Mouse (Mus musculus) kidney, embryonic 16.5 days (tissue): ENCODE measurements at regions not wholly inside any gene's neighbourhood (a gene's known extent, or its start where the extent isn't known, plus 50 kb on each side); places are given as distances from the start of the nearest gene placed in this dataset.

Experiments
- ATAC-seq: fragments of 200-750 bp; cut with Nextera tagmentation; 2 replicates; pipeline ENCODE4 v1.8.0; 2017; ENCODE audit warnings: moderate TSS enrichment; ENCODE audit not compliant: low FRiP score, low TSS enrichment
- H3K27ac ChIP-seq: fragments of 300-500 bp; sonication (generic); 2 replicates; pipeline ENCODE4 v1.5.1; 2014; ENCODE audit warnings: low read length
- H3K27me3 ChIP-seq: fragments of 300-500 bp; sonication (generic); 2 replicates; pipeline ENCODE4 v1.6.1; 2014; ENCODE audit warnings: low read length, control low read depth, mixed read lengths; ENCODE audit not compliant: insufficient read depth
- H3K36me3 ChIP-seq: fragments of 300-500 bp; sonication (generic); 2 replicates; pipeline ENCODE4 v1.6.1; 2014; ENCODE audit warnings: low read length, control low read depth, mixed read lengths; ENCODE audit not compliant: insufficient read depth
- H3K4me1 ChIP-seq: fragments of 300-500 bp; sonication (generic); 2 replicates; pipeline ENCODE4 v1.6.1; 2014; ENCODE audit warnings: low read length, control low read depth, mixed read lengths; ENCODE audit not compliant: insufficient read depth
- H3K4me2 ChIP-seq: fragments of 300-500 bp; sonication (generic); replicated peaks from 2 replicates; pipeline ENCODE4 v1.6.1; 2014; ENCODE audit warnings: low read depth, low read length
- H3K4me3 ChIP-seq: fragments of 300-500 bp; sonication (generic); 2 replicates; pipeline ENCODE4 v1.5.1; 2014; ENCODE audit warnings: mild to moderate bottlenecking, low read length
- H3K9ac ChIP-seq: fragments of 300-500 bp; sonication (generic); replicated peaks from 2 replicates; pipeline ENCODE4 v1.6.1; 2014; ENCODE audit warnings: low read length
- H3K9me3 ChIP-seq: fragments of 300-500 bp; sonication (generic); 2 replicates; pipeline ENCODE4 v1.6.1; 2016; ENCODE audit warnings: low read length, control low read depth
- WGBS: fragments of 180-500 bp; shearing (Covaris S2); extraction: QIAGEN DNeasy Blood & Tissue Kit; methylation state at CpG from one replicate; pipeline ENCODE4 v1.1.7; 2014; 5-methylcytosine and 5-hydroxymethylcytosine counted together

DNA sequence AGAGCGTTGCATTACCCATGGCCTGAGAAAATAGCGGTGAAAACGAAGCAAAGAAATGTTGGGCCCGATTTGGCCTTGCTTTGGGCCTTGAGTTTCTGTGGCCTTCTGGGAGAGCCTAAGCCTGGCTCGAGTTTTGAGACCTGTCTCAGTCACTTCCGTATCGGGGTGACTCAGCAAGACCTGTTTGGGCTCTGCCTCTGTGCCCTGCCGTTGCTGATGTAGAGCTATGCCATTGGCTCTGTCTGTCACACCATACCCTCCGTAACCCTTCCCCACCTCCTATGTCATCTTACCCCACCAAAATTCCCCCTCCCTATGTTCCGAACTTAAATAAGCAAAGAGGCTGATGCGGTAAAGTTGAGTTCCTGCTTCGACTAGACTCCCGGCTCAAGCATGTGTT is 123.4 kb upstream of the AI593442 start:
- no peaks in the 10 kb centered on the region for H3K27me3 ChIP-seq
- ATAC-seq: no peak

DNA sequence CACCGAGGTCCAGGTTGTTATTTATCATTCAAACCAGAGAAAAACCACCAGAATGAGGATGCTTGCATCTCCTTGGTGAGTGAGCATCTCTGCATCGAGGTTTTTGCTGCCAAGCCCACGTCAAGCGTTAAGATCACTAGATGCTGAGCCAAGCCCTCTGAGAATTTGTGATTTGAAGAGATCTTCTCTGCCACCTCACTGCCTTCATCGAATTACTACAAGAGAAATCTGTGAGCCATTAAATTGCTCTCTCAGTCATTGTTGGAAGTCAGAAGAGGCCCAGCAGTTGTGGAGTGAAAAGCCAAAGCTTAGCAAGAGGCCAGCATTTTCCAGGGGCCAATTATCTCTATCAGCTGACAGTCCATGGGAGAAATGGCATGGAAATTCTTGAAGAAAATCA is 122.2 kb upstream of the AI593442 start:
- ATAC-seq: no peak
- Histone ChIP-seq H3K27ac (no peak overlapping the region), H3K4me3 (no peak overlapping the region), H3K9ac (no peak overlapping the region), H3K4me2 (no peak overlapping the region), H3K9me3 (no peaks in the 10 kb centered on the region), H3K36me3 (no peaks in the 10 kb centered on the region), H3K4me1 (no peaks in the 10 kb centered on the region), H3K27me3 (no peaks in the 10 kb centered on the region)
- WGBS: 84% methylated on average over 5 of the region's 5 CpGs

More for the DNA sequence above, 123.4 kb upstream of the AI593442 start:
- Histone ChIP-seq H3K4me2 (no peak overlapping the region), H3K9me3 (no peaks in the 10 kb centered on the region), H3K27ac (no peak overlapping the region), H3K36me3 (no peaks in the 10 kb centered on the region), H3K9ac (no peak overlapping the region), H3K4me1 (no peaks in the 10 kb centered on the region), H3K4me3 (no peak overlapping the region)
- 96% methylated on average over 13 of the region's 13 CpGs for WGBS

DNA sequence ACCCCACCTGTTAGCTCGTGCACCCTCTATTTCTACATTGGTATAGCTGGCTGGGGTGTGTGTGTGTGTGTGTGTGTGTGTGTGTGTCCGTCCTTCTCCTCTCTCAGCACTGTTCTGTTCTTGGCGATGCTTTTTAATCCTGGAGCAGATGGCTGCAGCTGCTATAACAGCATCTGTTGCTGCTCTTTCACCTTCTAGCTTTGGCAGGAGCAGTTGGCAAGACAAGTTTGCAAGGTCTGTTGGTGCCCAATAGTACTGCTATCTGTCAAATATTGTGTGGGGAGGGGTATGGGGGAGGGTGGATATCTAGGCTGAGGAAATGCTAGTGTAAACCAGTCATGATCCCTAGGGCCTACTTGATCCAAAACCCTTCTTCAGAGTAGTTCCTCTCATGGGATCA is 120.9 kb upstream of the AI593442 start:
- ATAC-seq: no peak
- Histone ChIP-seq H3K4me3 (no peak overlapping the region), H3K9me3 (no peaks in the 10 kb centered on the region), H3K36me3 (no peaks in the 10 kb centered on the region), H3K27ac (no peak overlapping the region), H3K9ac (no peak overlapping the region), H3K4me1 (no peaks in the 10 kb centered on the region), H3K27me3 (no peaks in the 10 kb centered on the region), H3K4me2 (no peak overlapping the region)
- 66% methylated on average over 3 of the region's 3 CpGs for WGBS

DNA sequence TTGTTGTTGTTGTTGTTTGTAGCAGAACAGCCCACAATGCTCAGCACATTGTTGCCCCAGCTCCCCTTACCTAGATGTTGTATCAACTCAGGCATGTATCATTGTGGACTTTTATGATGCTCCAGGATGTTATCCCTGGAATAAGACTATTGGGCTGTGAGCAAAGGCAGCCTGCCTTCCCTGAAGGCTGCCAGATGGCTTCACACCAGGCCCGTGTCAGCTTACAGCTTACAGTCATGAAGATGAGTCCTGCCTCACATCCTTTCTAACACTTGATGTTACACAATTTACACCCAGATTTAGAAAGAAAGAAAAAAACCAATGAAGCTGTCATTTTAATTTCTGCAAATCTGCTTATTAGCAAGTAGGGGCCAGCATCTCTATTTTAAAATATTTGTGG is 113.0 kb upstream of the AI593442 start:
- Histone ChIP-seq H3K4me1 (no peaks in the 10 kb centered on the region), H3K4me3 (no peak overlapping the region), H3K9ac (no peak overlapping the region), H3K9me3 (no peaks in the 10 kb centered on the region; the same call in 1 of the 2 replicates), H3K27me3 (no peaks in the 10 kb centered on the region), H3K4me2 (no peak overlapping the region), H3K27ac (no peak overlapping the region), H3K36me3 (no peaks in the 10 kb centered on the region)
- ATAC-seq: no peak
- 34% methylated on average over 1 of the region's 1 CpGs for WGBS

DNA sequence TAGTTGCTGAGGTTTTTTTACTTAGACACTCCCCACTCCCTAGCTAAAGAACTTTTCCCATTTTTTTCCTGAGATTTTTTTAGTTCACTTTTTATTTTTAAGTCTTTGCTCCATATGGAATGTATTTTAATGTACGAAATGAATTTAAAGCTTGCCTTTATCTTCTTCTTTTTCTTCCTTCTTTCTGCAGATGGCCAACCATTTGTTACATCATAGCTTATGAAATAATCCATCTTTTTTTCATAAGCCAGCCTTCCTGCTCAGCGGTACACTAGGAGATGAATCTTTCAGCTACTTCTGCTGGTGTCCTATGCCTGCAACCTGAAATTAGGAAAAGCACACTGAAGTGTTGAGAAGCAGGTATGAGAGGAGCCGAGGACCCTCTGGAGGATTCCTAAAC is 102.9 kb upstream of the AI593442 start:
- no peak overlapping the region for H3K9ac ChIP-seq
- H3K9me3 ChIP-seq: no peaks in the 10 kb centered on the region
- no peak overlapping the region for H3K4me2 ChIP-seq
- H3K27ac ChIP-seq: no peak overlapping the region
- WGBS: 87% methylated on average over 3 of the region's 3 CpGs
- no peaks in the 10 kb centered on the region for H3K27me3 ChIP-seq
- no peaks in the 10 kb centered on the region for H3K4me1 ChIP-seq
- no peaks in the 10 kb centered on the region for H3K36me3 ChIP-seq
- H3K4me3 ChIP-seq: no peak overlapping the region
- ATAC-seq: no peak

DNA sequence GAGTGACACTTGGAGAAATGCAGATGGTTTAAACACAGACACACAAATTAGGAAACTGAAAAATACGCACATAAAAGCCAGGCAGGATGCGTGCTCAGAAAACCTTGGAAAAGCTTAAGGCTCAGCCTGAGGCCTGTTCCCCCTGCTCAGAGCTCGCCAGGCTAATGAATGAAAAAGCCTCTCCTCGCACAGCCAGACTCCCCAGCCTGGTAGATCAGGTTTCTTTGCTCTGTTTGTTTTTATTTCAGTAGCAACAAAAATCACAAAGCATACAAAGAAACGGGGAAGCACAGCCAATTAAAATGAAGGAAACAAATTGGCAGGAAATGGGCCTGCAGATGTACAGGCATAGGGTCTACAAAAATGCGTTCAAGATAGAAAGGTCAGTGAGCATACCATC is 97.0 kb upstream of the AI593442 start:
- peak; percentile 63; the same call in 1 of the 2 replicates for ATAC-seq

DNA sequence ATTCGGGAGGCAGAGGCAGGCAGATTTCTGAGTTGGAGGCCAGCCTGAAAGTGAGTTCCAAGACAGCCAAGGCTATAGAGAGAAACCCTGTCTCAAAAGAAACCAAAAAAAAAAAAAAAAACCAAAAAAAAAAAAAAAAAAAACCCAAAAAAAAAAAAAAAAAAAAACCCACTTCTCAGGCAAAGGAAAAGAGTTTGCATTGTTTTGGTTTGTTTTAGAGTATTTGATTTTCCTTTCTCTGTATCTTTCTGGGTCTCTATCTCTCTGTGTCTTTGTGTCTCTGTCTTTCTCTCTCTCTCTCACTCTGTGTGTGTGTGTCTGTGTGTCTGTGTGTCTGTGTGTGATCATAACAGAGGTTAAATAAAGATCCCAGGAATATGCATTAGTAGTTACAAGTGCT is 95.7 kb upstream of the AI593442 start:
- no peak overlapping the region for H3K4me2 ChIP-seq
- no peak overlapping the region for H3K9ac ChIP-seq
- H3K4me1 ChIP-seq: peaks cover 7% of the 10 kb centered on the region; the same call in 1 of the 2 replicates
- no peak for ATAC-seq
- 100% methylated on average over 1 of the region's 1 CpGs for WGBS
- H3K9me3 ChIP-seq: no peaks in the 10 kb centered on the region
- no peak overlapping the region for H3K27ac ChIP-seq
- H3K36me3 ChIP-seq: no peaks in the 10 kb centered on the region
- no peaks in the 10 kb centered on the region for H3K27me3 ChIP-seq
- no peak overlapping the region for H3K4me3 ChIP-seq

More for the DNA sequence above, 97.0 kb upstream of the AI593442 start:
- H3K4me3 ChIP-seq: no peak overlapping the region
- no peak overlapping the region for H3K9ac ChIP-seq
- no peaks in the 10 kb centered on the region for H3K36me3 ChIP-seq
- 8% methylated on average over 6 of the region's 6 CpGs for WGBS
- no peaks in the 10 kb centered on the region for H3K27me3 ChIP-seq
- H3K27ac ChIP-seq: no peak overlapping the region
- no peak overlapping the region for H3K4me2 ChIP-seq
- peaks cover 7% of the 10 kb centered on the region; the same call in 1 of the 2 replicates for H3K4me1 ChIP-seq
- H3K9me3 ChIP-seq: no peaks in the 10 kb centered on the region

DNA sequence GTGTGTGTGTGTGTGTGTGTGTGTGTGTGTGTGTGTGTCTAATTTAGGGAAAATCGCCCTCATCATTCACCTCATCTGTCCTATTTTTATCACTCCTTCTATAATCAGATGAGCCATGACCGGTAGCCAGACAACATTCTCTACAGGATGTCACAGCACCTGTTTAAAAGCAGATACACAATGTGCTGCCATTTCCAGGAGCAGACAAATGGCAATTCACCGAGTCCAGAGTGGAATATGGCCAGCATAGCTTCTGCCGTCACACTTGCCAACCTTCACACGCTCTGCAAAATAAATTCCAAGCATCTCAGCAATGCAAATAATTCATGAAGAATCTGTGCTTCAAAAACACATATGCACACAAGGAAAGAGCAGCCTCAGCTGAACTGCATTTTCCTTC is 88.5 kb upstream of the AI593442 start:
- H3K27me3 ChIP-seq: no peaks in the 10 kb centered on the region
- 82% methylated on average over 5 of the region's 5 CpGs for WGBS
- H3K4me3 ChIP-seq: no peak overlapping the region
- no peak overlapping the region for H3K27ac ChIP-seq
- no peak overlapping the region for H3K9ac ChIP-seq
- no peaks in the 10 kb centered on the region for H3K36me3 ChIP-seq
- H3K4me2 ChIP-seq: no peak overlapping the region
- H3K9me3 ChIP-seq: no peaks in the 10 kb centered on the region
- ATAC-seq: no peak
- no peaks in the 10 kb centered on the region for H3K4me1 ChIP-seq

DNA sequence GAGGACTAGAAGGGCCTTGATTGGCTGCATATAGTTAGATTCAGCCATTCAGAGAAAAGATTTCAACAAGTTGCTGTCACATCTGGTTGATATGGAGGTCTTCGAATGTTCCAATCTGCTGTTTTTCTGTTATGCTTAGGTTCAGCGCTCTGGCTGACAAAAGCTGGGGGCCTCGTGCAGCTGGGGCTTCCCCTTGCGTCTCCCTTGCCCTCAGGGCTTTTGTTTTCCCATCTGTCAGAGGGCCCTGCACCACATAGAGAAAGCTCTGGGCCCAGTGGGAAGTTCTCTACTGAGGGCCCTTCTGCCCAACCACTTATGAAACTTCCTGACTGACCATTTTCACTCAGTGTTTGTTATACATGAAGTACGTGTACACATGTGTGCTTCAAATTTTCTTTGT is 86.2 kb upstream of the AI593442 start:
- Histone ChIP-seq H3K36me3 (no peaks in the 10 kb centered on the region), H3K27me3 (no peaks in the 10 kb centered on the region), H3K4me3 (no peak overlapping the region), H3K9me3 (no peaks in the 10 kb centered on the region), H3K4me1 (no peaks in the 10 kb centered on the region), H3K4me2 (no peak overlapping the region), H3K9ac (no peak overlapping the region), H3K27ac (no peak overlapping the region)
- ATAC-seq: no peak
- 52% methylated on average over 5 of the region's 5 CpGs for WGBS

DNA sequence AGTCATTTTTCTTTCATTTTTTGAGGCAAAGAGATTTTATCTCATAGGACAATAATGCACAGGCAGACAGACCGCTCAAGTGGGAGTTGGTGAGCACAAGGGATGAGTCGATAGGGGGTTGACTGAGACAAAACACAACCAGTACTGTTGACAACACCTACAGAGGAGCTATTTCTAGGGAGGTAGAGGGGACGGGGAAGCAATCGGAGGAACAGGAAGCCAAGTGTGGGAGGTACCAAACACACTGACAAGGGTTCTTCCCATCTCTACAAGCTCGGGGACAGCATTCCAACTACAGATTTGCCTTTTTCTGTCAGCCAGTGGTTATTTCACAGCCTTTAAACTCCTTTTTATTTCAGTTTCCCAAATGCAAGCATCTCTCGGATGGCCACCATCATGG is 83.3 kb upstream of the AI593442 start:
- no peak overlapping the region for H3K4me2 ChIP-seq
- H3K9ac ChIP-seq: no peak overlapping the region
- no peak overlapping the region for H3K4me3 ChIP-seq
- no peaks in the 10 kb centered on the region for H3K9me3 ChIP-seq
- WGBS: 72% methylated on average over 6 of the region's 6 CpGs
- no peaks in the 10 kb centered on the region for H3K4me1 ChIP-seq
- no peak for ATAC-seq
- H3K27me3 ChIP-seq: no peaks in the 10 kb centered on the region
- no peaks in the 10 kb centered on the region for H3K36me3 ChIP-seq
- no peak overlapping the region for H3K27ac ChIP-seq

DNA sequence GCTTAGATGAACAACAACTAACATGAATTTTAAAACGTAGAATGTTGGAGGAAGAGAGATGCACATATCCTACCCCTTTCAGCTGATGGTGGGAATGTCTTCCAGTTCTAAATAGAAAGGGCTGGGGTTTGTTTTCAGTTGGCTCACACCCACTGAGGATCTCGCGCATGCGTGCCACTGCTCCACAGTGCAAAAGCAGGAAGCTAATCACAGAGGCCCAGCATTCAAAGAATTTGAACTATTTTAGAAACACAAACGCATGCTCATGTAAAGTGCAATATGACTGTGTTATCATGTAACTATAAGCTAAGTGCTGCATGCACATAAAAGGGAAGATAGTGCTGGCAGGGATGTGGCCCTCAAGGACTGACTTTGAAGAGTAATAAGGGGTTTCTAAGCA is 81.7 kb upstream of the AI593442 start:
- Histone ChIP-seq H3K9me3 (no peaks in the 10 kb centered on the region), H3K27ac (no peak overlapping the region), H3K27me3 (no peaks in the 10 kb centered on the region), H3K4me1 (no peaks in the 10 kb centered on the region), H3K36me3 (no peaks in the 10 kb centered on the region), H3K4me3 (no peak overlapping the region), H3K9ac (no peak overlapping the region), H3K4me2 (no peak overlapping the region)
- ATAC-seq: no peak
- WGBS: 73% methylated on average over 5 of the region's 5 CpGs
